Mouse (Mus musculus) cerebellum, adult 2 months (tissue): ENCODE results near the gene Olfr305. TPM values are rescaled to one million over a fixed set of nuclear protein-coding genes. Genes with fewer than 3 reads are reported as not detected.
"Not testable (repeated sequence)": the region's sequence is repeated elsewhere in the genome, so short reads cannot be mapped to it uniquely, and the experiment has no call there.

ENCODE experiments used
- DNase-seq, 2 experiments: peaks; one replicate each; pipeline ENCODE4 v3.0.0; 2021
- H3K27ac ChIP-seq: fragments of 200-500 bp; 2 replicates; pipeline ENCODE4 v1.5.1; 2012; ENCODE audit warnings: low read length, control low read depth, inconsistent platforms; ENCODE audit not compliant: insufficient read depth
- H3K27me3 ChIP-seq: fragments of 200-500 bp; 2 replicates; pipeline ENCODE4 v1.6.1; 2012; ENCODE audit warnings: inconsistent platforms, mild to moderate bottlenecking, low read length, moderate library complexity; ENCODE audit not compliant: control insufficient read depth, insufficient read depth
- H3K4me1 ChIP-seq: fragments of 200-500 bp; 2 replicates; pipeline ENCODE4 v1.6.1; 2011; ENCODE audit warnings: low read length; ENCODE audit not compliant: control insufficient read depth, insufficient read depth
- H3K4me3 ChIP-seq: fragments of 200-500 bp; replicated peaks from 2 replicates; pipeline ENCODE3; 2011; ENCODE audit warnings: mild to moderate bottlenecking, low read depth, low read length, control low read depth; ENCODE audit not compliant: insufficient read depth
- CTCF ChIP-seq: fragments of 200-500 bp; IDR thresholded peaks from 2 replicates; pipeline ENCODE4 v1.5.1; 2011; ENCODE audit warnings: low read depth, mild to moderate bottlenecking, control low read depth, low read length, moderate library complexity, borderline replicate concordance; ENCODE audit not compliant: insufficient read depth
- POLR2A ChIP-seq: fragments of 200-500 bp; IDR thresholded peaks from 2 replicates; pipeline ENCODE4 v1.6.1; 2011; ENCODE audit warnings: low read length, control low read depth, borderline replicate concordance; ENCODE audit not compliant: insufficient read depth
- WGBS: fragments of 180-500 bp; shearing (Covaris S2); methylation state at CpG from one replicate; pipeline ENCODE4 v1.1.7; 2018; 5-methylcytosine and 5-hydroxymethylcytosine counted together
- polyA plus RNA-seq: library from polyadenylated mRNA; depleted of rRNA; stranded (reverse); fragments of >200 nt; gene quantifications from 2 replicates; pipeline ENCODE4 v1.2.3, GENCODE M21; 2012; rRNA removed

Olfr305 gene
- polyA plus RNA-seq, result not detected in 2 replicates

- TF ChIP-seq CTCF (no peak), POLR2A (no peak)
- 82% methylated on average over 1 of the region's 1 CpGs for WGBS
- Histone ChIP-seq H3K4me3 (no peak within 1 kb of the TSS), H3K27ac (no peak within 1 kb of the TSS), H3K4me1 (no peaks in the 10 kb centered on the region), H3K27me3 (no peaks in the 10 kb centered on the region)
- DNase-seq, result no peak
These were observed at the start of gene Olfr305 for GRCm38 (mm10) chr7:86366828-86367227. Olfr305 (minus strand) TSS chr7:86366928.

- H3K27me3 ChIP-seq, result no peaks in the 10 kb centered on the region
- DNase-seq, result no peak
- WGBS, result 80% methylated on average over 2 of the region's 2 CpGs
- no peaks in the 10 kb centered on the region for H3K4me1 ChIP-seq
- H3K4me3 ChIP-seq, result no peak within 1 kb of the TSS
- H3K27ac ChIP-seq, result no peak within 1 kb of the TSS
- TF ChIP-seq POLR2A (no peak), CTCF (no peak)
These were observed 36.8 kb upstream of the Olfr305 start, which contains the start of gene Olfr301 for GRCm38 (mm10) chr7:86403546-86403945. Olfr301 (plus strand) TSS chr7:86403846.

GRCm38 (mm10) chr7:86397689-86398088 lies 31.0 kb upstream of the Olfr305 start, which contains the start of gene Olfr303:
Olfr303 (minus strand) TSS chr7:86397789.
- no peak within 1 kb of the TSS for H3K27ac ChIP-seq
- TF ChIP-seq CTCF, result no peak
- TF ChIP-seq POLR2A, result no peak
- no peak within 1 kb of the TSS for H3K4me3 ChIP-seq
- H3K4me1 ChIP-seq, result no peaks in the 10 kb centered on the region
- H3K27me3 ChIP-seq, result no peaks in the 10 kb centered on the region
- no peak for DNase-seq

GRCm38 (mm10) chr7:86386558-86386957 lies 19.8 kb upstream of the Olfr305 start, which contains the start of gene Olfr304:
Olfr304 (minus strand) TSS chr7:86386658.
- Histone ChIP-seq H3K4me3 (no peak within 1 kb of the TSS), H3K27me3 (no peaks in the 10 kb centered on the region), H3K4me1 (no peaks in the 10 kb centered on the region), H3K27ac (no peak within 1 kb of the TSS)
- TF ChIP-seq POLR2A (no peak), CTCF (no peak)
- DNase-seq, result no peak
- 41% methylated on average over 1 of the region's 1 CpGs for WGBS

- no peak for DNase-seq
These were observed 19.0 kb upstream of the Olfr305 start for GRCm38 (mm10) chr7:86385769-86386168.

GRCm38 (mm10) chr7:86346296-86346695 lies 20.4 kb downstream of the Olfr305 start:
- DNase-seq, H3K27me3 ChIP-seq, H3K4me1 ChIP-seq, H3K27ac ChIP-seq, H3K4me3 ChIP-seq: not testable (repeated sequence)
- whole genome bisulfite sequencing, result 89% methylated on average over 9 of the region's 9 CpGs

More at GRCm38 (mm10) chr7:86385769-86386168, 19.0 kb upstream of the Olfr305 start:
- WGBS, result 70% methylated on average over 3 of the region's 3 CpGs
- TF ChIP-seq CTCF (no peak), POLR2A (no peak)
- H3K27ac ChIP-seq, result no peak overlapping the region
- H3K4me3 ChIP-seq, result no peak overlapping the region
- H3K4me1 ChIP-seq, result no peaks in the 10 kb centered on the region
- no peaks in the 10 kb centered on the region for H3K27me3 ChIP-seq

- Histone ChIP-seq H3K4me3 (no peak overlapping the region), H3K27ac (no peak overlapping the region), H3K27me3 (no peaks in the 10 kb centered on the region), H3K4me1 (no peaks in the 10 kb centered on the region)
- no peak for DNase-seq
- TF ChIP-seq CTCF (no peak), POLR2A (no peak)
- WGBS, result 59% methylated on average over 3 of the region's 3 CpGs
These were observed 22.5 kb downstream of the Olfr305 start for GRCm38 (mm10) chr7:86344253-86344652.

GRCm38 (mm10) chr7:86342881-86343565 lies 23.7 kb downstream of the Olfr305 start:
- TF ChIP-seq CTCF (no peak), POLR2A (no peak)
- Histone ChIP-seq H3K27ac (no peak overlapping the region), H3K4me1 (no peaks in the 10 kb centered on the region), H3K27me3 (no peaks in the 10 kb centered on the region), H3K4me3 (no peak overlapping the region)
- no peak for DNase-seq
- WGBS, result 81% methylated on average over 14 of the region's 14 CpGs
